Mouse (Mus musculus) yolk sac, embryonic 10.5 days (tissue): ENCODE results near the gene Fam131a.

Source experiments
- DNase-seq: peaks from one replicate; pipeline ENCODE4 v3.0.0-alpha.2; 2017; ENCODE audit warnings: low spot score

The Fam131a gene

GRCm38 (mm10) chr16:20739845-20740244 lies 46.8 kb downstream of the Fam131a start:
- DNase-seq = no peak

GRCm38 (mm10) chr16:20746641-20747040 lies 53.6 kb downstream of the Fam131a start:
- DNase-seq = no peak

GRCm38 (mm10) chr16:20750518-20750917 lies 57.5 kb downstream of the Fam131a start:
- no peak for DNase-seq
